Mouse (Mus musculus): ENCODE results near the gene Gm10638.

- TF ChIP-seq CTCF (IDR thresholded peaks at IDR 0.05; ENCODE audit: control insufficient read depth, insufficient read depth, insufficient read length) (no peak), USF1 (IDR thresholded peaks at IDR 0.05; ENCODE audit: low read depth) (no peak)
Observed at GRCm38 (mm10) chr8:86702453-86702852, 43.0 kb upstream of the Gm10638 start.
